Mouse (Mus musculus) cerebellum, adult 9-10 months (tissue): Measurements from ENCODE around the gene Babam2.

ENCODE experiments used
- DNase-seq: peaks from one replicate; pipeline ENCODE4 v3.0.0; 2022

The Babam2 gene

DNA sequence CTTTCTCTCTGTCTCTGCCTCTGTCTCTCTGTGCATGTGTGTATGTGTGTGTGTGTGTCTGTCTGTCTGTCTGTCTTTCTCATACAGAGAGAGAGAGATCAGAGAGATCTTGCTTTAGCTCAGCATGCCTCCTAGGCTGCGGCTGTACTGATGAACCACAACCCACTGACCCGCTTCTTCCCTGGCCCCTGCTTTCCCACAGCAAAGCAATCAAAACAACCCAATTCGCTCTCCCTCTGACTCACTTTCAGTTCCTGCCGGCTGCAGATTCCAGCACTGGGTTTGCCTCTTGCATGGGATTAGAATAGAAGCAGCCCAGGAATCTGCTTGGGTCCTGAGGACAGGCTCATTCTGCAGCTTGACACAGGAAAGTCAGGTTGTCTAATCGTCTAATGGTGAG is 392.0 kb downstream of the Babam2 start:
- no peak for DNase-seq

DNA sequence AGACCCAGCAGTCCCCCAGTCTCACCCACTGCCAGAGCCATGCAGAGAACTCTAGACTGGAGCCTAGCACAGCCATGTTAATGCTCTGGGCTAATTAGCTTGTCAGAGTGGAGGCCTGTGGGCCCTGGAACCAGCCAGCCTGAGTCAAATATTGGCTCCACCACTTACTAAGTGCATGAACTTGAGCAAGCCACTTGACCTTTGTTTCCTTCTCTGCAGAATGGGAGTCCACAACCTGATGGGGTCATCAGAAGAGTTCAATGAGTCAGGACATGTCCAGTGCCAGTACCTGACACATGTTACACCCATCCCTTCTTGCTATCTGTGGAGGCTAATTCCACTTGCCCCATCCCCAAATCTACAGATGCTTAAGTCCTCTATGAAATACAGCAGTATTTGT is 394.8 kb downstream of the Babam2 start:
- no peak for DNase-seq

GRCm38 (mm10) chr5:32098691-32099090 is 401.2 kb downstream of the Babam2 start:
- no peak for DNase-seq

GRCm38 (mm10) chr5:32102484-32102883 is 405.0 kb downstream of the Babam2 start:
- peak; percentile 53 for DNase-seq

DNA sequence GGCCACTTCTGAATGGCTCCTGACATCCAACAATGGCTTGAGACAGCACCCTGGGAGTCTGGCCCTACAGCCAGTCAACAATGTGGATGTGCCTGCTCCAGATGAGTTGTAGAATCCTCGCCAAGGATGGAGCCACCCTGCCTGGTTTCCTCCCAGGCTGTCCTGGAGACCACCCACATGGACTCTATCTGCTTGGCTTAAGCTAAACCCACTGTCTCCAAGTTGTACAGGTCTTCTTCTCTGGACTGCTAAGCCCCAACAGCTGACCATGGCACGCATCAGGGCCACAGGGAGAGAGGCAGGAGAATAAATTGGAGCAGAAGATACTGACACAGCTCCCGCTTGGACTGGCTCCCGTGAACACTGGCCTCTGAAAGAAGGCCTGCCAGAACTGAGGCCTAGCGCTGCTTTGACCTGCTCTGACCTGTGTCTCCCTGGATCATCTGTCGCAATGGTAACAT is 405.5 kb downstream of the Babam2 start:
- peak; percentile 43 for DNase-seq

DNA sequence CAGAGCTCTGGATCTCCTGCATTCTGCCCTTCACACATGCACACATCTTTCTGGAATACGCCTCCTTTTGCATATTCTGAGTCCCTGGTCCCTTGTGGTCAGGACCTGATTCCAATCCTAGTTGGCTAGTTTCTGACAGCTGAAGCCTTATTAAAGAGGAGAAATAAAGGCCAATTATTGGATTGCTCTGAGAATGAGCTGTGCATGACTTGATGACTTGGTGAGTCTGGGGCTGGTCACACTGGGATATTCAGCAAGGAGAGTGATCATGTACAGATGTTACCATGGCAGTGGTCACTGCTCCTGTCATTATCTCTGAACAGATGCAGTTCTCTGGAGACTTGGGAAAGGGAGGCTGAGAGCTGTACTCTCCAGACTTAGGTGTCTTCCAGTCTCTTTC is 406.1 kb downstream of the Babam2 start:
- no peak for DNase-seq

- peak; percentile 77 for DNase-seq
Measured at GRCm38 (mm10) chr5:32104119-32104990, 406.9 kb downstream of the Babam2 start.

DNA sequence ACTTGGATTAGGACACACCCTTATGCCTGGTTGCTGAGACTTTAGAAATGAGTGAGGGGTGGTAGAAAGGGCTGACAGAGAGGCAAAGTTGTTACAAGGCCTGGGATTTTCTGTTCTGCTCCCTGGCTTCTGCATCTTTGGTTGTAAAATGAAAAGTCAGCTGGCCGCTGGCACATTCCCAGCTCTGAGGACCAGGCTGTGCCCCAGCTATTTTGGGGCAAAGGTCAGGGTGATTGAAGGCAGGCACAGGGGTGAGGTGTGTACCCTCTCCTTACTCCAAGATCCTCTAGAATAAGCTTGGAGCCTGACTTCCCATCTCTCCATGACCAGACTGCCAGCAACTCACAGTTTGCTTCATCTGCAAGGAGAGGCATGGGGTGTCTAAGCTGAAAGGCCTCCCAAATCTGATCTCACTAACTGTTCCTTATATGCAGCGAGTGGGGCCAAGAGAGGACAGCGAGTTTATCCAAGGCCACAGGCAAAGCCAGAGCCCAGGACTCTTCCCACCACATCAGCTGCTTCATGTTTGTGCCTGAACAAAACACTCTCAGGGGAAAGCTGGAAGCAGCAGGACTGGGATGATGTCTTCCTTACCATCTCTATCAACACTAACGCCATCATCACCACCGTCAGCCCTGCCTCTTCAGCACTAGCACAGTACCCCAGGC is 409.1 kb downstream of the Babam2 start:
- DNase-seq, result no peak

DNA sequence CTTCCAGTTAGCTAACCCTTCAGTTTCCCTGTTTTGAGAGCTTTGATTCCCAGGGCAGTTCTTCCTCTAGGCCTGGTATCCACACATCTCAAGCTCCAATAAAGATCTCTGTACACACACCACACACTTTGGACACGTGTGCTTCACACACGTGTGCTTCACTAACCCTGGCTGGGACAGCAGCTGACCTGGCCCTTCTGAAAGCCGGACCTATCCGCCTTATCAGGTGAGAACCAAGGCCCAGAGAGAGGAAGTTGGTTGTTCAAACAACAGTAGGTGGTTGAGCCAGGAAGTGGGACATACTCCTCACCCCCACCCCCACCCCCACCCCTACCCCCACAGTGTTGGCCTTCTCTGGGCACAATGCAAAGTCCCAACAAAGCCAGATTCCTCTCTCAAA is 413.2 kb downstream of the Babam2 start:
- no peak for DNase-seq

DNA sequence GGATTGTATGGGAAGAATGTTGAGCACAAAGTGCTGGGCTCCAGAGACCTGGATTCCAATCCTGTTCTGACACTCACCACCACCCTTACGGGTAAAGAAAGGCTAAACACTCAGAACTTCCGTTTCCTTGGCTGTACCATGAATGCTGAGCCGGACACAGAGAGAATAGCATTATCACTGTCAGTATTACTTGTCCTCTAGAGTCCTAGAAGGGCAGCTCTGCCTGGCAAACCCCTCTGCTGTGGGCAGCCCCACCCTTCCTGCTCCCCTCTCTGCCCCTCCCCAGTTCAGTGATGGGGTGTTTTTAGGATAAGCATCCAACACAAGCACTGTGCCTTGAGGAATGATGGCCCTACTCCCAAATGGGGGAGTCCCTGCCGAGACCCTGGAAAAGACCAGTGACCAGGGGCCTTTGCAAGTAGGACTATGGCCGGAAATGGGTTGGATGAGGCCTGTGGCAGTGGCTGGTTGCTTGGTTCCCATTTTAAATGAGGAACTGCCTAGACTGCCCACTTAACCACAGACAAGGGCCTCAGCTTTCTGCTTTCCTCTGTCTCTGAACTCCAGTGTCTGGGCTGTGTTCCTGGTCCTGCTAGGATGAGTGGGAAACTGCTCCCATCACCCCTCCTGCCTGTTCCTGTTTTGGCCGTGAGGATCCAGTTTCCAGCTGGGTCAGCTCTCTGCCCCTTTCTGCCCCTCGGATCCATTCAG is 414.9 kb downstream of the Babam2 start:
- DNase-seq, result no peak

GRCm38 (mm10) chr5:32120901-32121376 is 423.5 kb downstream of the Babam2 start:
- DNase-seq, result no peak

DNA sequence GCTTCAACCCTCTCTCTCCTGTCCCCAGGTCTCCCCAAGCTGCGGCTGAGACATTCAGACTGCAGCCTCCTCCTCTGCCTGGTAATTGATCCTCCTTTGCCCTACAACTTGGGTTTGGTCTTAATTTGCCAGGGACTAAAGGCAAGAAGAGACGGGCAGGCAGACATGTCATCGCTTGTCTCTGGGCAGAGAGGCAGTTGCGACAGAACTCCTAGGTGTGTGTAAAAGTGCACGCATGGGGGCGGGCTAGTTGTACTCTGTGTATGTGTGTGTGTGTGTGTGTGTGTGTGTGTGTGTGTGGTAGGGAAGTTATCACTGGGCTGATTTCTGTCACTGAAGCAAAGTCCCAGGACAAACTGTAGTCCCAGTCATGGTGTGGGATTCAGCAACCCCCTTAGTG is 424.5 kb downstream of the Babam2 start:
- no peak for DNase-seq

DNA sequence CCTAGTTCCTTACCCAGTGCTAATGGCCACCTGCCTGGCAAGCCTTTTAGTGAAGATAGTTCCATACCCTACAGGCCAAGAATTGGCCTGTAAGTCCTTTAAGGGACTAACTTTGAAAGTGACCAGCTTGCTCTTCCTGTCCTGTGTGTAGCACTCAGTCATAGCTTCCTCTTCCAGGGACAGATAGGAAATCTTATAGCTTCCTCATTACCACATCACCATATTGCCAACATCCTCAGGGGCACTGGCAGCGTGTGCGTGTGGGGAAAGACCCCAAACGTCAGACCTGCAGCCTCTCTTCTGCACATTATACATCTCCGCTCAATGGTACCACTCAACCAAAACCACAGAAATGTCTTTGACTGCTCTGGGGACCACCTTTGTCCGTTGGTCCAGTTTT is 424.9 kb downstream of the Babam2 start:
- DNase-seq, result no peak

DNA sequence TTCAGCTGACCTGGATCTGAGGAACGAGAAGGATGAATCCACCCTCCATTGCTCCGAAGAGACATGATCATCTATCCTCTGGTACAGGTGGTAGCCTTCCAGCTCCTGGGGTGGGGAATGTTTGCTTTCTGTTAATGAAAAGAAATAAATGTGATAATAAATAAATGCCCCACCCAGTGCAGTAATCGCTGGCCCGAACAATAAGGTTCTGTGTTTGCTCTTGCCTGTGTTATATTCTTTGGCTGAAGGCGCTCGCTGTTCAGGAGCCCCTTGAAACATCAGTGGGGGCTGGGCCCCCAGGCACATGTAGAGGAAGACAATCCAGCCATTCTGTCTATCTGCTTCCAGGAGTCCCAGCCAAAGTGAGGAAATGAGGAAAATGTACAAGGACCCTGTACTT is 427.5 kb downstream of the Babam2 start:
- no peak for DNase-seq

DNA sequence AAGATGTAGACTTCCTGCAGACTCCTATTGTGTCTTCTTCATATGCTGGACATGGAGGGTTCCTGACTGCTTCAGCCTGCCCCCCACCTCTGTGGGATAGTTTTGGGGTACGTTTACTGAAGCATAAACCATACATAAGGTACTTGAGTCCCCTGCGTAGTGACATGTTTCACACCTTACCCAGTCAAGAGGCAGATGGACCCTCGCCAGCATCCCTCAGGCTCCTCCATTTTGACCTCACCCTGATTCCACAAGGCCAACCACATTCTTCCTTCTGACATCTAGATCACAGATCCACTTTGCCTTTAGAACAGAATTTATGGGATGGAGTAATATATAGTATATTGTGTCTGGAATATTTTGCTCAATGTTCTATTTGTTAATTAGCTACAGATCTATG is 429.7 kb downstream of the Babam2 start:
- no peak for DNase-seq

- no peak for DNase-seq
Measured at GRCm38 (mm10) chr5:32127927-32128326, 430.4 kb downstream of the Babam2 start.

GRCm38 (mm10) chr5:32132971-32133501 is 435.6 kb downstream of the Babam2 start:
- DNase-seq, result peak; percentile 65

DNA sequence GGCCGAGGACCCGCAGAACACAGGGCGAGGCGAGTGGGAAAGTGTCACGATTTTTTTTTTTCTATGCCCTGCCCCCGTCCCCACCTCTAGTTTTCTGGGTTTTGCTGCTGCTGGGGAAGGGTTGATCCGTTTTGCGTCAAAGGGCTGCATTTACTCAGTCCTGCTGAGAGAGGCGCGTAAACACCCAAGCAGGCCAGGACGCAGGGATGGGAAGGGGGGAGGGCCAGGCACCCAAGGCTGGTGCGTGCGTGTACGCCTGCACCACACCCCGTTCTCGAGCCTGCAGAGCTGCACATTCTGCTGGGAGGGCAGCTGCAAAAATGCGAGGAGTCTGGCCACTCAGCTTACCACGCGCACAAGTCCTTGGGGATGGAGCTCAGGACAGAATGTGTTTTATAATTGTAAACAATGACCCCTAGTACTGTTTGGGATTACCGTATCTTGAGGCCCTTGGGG is 436.1 kb downstream of the Babam2 start:
- peak; percentile 79 for DNase-seq

DNA sequence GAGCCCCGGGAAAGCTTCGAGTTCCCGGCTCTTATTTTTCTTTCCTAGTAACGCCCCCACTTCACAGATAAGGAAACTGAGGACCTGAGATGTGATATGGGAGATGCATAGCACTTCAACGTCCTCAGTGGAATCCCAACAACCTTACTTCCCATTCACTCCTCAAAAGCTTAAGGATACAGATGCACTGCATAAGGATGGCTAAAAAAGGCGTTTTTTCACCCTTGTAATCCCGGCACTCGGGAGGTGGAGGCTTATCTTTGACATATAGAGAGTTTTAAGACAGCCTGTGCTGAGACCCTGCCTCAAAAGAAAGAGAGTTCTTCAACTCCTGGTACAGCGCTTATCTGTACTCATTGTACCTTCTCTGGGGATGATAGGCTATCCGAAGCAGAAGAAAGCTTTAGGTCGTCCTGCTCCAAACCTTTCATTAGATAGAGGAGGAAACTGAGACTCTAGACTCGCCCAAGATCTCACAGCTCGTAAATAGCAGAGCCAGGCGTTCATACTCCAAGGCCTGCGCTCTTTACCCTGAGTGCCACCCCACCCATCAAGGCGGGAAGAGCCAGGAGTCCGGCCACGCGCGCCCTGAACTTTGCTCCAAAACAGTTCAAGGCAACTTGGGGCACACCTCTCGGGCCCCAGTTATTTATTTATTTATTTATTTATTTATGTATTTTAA is 436.7 kb downstream of the Babam2 start:
- DNase-seq, result peak; percentile 52
